Mouse (Mus musculus): ENCODE measurements around the gene Ufl1. TPM values are rescaled to one million over a fixed set of nuclear protein-coding genes. Genes with fewer than 3 reads are reported as not detected.
"Not testable (repeated sequence)": the region's sequence is repeated elsewhere in the genome, so short reads cannot be mapped to it uniquely, and the experiment has no call there.

The Ufl1 gene
- polyA plus RNA-seq, 1 experiment from 2014 or later = 45.3 TPM

DNA sequence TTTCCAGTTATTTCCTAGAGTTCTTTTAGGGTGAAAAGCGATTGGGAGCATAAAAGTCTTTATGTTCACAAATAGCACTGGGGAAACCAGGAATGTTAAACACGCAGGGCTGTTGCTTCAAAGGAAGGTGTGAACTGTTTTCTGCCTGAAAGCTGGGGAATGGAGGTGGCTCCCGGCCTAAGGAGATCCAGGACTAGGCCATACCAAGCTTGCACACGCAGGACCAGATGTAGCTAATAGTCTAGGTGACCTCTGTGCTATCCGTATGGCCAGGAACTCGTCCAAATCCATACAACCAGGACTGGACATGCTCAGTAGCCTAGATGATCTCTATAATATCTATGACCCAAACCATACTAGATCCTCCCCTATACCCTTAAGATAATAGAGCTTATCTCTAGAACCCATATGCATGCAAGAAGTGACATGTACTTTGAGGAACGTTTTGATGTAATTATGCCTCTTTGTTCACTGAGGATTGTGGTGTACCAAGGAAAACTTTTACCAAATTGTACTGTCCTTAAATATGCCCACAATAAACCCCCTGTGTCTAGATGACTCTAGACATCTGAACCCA is 23.7 kb downstream of the Ufl1 start:
- Histone ChIP-seq H3K36me3 (ENCODE audit: control insufficient read depth, insufficient read depth, low read length) (peaks cover 34% of the 10 kb centered on the region), H3K9me3 (ENCODE audit: control insufficient read depth, low read length) (no peaks in the 10 kb centered on the region), H3K27ac (ENCODE audit: low read depth, low read length) (no peak overlapping the region), H3K27me3 (ENCODE audit: control insufficient read depth, insufficient read depth, low read length) (no peaks in the 10 kb centered on the region), H3K9ac (replicated peaks; ENCODE audit: low read depth, low read length) (no peak overlapping the region), H3K4me2 (ENCODE audit: low read depth, low read length) (no peak overlapping the region), H3K4me1 (ENCODE audit: control insufficient read depth, insufficient read depth, low read length) (no peaks in the 10 kb centered on the region), H3K4me3 (ENCODE audit: low read depth, low read length) (no peak overlapping the region)
- no peak for ATAC-seq (ENCODE audit: low read depth)
- WGBS = 94% methylated on average over 7 of the region's 7 CpGs

DNA sequence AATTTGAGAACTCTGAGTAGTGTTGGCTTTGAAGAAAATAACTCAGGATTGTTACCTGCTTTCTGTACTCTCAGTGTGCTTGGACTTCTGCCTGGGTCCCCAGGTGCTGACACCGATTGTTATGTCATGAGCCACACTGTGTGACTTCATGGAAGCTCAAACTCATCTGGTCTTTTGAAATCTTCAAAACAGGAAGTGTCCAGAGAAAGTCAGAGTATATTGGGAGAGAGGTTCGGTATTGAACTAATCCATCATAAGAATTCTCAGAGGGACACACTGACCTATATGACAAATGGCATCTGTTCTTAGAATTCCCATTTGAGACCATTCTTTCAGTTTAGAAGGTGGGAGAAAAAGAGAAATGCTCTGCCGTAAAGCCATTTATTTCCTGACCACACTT is 38.8 kb downstream of the Ufl1 start, which contains the start of gene Fhl5:
Gene Fhl5, minus strand, starts transcription at position 101 of the 400 bp plus-strand sequence.
- Histone ChIP-seq H3K4me1 (ENCODE audit: control insufficient read depth, insufficient read depth, low read length) (no peaks in the 10 kb centered on the region), H3K9me3 (ENCODE audit: control insufficient read depth, low read length) (no peaks in the 10 kb centered on the region), H3K4me3 (ENCODE audit: low read depth, low read length) (no peak within 1 kb of the TSS), H3K27me3 (ENCODE audit: control insufficient read depth, insufficient read depth, low read length) (no peaks in the 10 kb centered on the region), H3K9ac (replicated peaks; ENCODE audit: low read depth, low read length) (no peak within 1 kb of the TSS), H3K4me2 (ENCODE audit: low read depth, low read length) (no peak within 1 kb of the TSS), H3K36me3 (ENCODE audit: control insufficient read depth, insufficient read depth, low read length) (no peaks in the 10 kb centered on the region), H3K27ac (ENCODE audit: low read depth, low read length) (no peak within 1 kb of the TSS)
- WGBS = 94% methylated on average over 3 of the region's 3 CpGs
- ATAC-seq (ENCODE audit: low read depth) = no peak

DNA sequence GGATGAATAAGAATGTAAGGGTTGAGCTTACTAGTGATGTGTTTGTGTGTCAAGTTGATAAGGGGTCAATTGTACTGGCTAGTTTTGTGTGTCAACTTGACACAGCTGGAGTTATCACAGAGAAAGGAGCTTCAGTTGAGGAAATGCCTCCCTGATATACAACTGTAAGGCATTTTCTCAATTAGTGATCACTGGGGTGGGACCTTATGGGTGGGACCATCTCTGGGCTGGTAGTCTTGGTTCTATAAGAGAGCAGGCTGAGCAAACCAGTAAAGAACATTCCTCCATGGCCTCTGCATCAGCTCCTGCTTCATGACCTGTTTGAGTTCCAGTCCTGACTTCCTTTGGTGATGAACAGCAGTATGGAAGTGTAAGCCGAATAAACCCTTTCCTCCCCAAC is 46.0 kb downstream of the Ufl1 start:
- not testable (repeated sequence) for H3K27me3 ChIP-seq (ENCODE audit: control insufficient read depth, insufficient read depth, low read length); H3K4me3 ChIP-seq (ENCODE audit: low read depth, low read length); ATAC-seq (ENCODE audit: low read depth); H3K36me3 ChIP-seq (ENCODE audit: control insufficient read depth, insufficient read depth, low read length); H3K9me3 ChIP-seq (ENCODE audit: control insufficient read depth, low read length); H3K4me1 ChIP-seq (ENCODE audit: control insufficient read depth, insufficient read depth, low read length); H3K27ac ChIP-seq (ENCODE audit: low read depth, low read length); H3K4me2 ChIP-seq (ENCODE audit: low read depth, low read length); H3K9ac ChIP-seq (replicated peaks; ENCODE audit: low read depth, low read length)
- 78% methylated on average over 1 of the region's 1 CpGs for WGBS

DNA sequence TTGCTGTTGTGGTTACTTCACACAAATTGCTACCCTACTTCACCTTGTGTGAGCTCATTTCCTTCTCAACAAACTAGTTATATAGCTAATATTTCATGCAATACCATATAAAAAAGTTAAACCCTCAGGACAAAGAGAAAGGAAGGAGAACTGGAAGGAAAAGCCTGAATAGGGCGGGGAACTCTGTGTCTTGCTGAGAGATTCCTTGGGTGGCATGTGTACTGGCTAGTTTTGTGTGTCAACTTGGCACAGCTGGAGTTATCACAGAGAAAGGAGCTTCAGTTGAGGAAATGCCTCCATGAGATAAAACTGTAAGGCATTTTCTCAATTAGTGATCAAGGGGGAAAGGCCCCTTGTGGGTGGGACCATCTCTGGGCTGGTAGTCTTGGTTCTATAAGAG is 47.9 kb downstream of the Ufl1 start:
- H3K9me3 ChIP-seq (ENCODE audit: control insufficient read depth, low read length); H3K4me3 ChIP-seq (ENCODE audit: low read depth, low read length): not testable (repeated sequence)
- WGBS = 96% methylated on average over 1 of the region's 1 CpGs

DNA sequence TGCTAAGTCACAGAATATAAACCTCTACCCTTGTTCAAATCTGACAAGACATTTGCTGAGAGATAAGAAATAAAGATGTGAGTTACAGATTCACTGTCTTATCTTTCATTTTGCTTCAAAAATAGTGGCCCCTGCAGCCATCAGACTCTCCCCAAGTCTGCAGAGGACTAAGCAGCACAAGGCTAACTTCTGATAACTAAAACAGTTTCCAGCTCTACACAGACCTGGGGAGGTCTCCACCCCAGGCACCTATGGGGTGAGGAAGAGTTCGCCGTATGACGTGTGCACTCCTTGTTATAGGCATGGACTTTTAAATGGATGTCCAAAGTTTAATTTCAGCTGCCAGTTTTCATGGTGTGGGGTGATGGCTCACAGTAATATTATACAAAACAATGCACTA is 49.1 kb downstream of the Ufl1 start:
- ATAC-seq (ENCODE audit: low read depth) = no peak
- Histone ChIP-seq H3K27me3 (ENCODE audit: control insufficient read depth, insufficient read depth, low read length) (no peaks in the 10 kb centered on the region), H3K9ac (replicated peaks; ENCODE audit: low read depth, low read length) (no peak overlapping the region), H3K4me3 (ENCODE audit: low read depth, low read length) (no peak overlapping the region), H3K27ac (ENCODE audit: low read depth, low read length) (no peak overlapping the region), H3K4me2 (ENCODE audit: low read depth, low read length) (no peak overlapping the region), H3K9me3 (ENCODE audit: control insufficient read depth, low read length) (no peaks in the 10 kb centered on the region), H3K4me1 (ENCODE audit: control insufficient read depth, insufficient read depth, low read length) (no peaks in the 10 kb centered on the region), H3K36me3 (ENCODE audit: control insufficient read depth, insufficient read depth, low read length) (no peaks in the 10 kb centered on the region)
- WGBS = 97% methylated on average over 3 of the region's 3 CpGs

More for the DNA sequence above, 47.9 kb downstream of the Ufl1 start:
- not testable (repeated sequence) for H3K36me3 ChIP-seq (ENCODE audit: control insufficient read depth, insufficient read depth, low read length); ATAC-seq (ENCODE audit: low read depth); H3K9ac ChIP-seq (replicated peaks; ENCODE audit: low read depth, low read length); H3K27me3 ChIP-seq (ENCODE audit: control insufficient read depth, insufficient read depth, low read length); H3K4me1 ChIP-seq (ENCODE audit: control insufficient read depth, insufficient read depth, low read length); H3K27ac ChIP-seq (ENCODE audit: low read depth, low read length); H3K4me2 ChIP-seq (ENCODE audit: low read depth, low read length)

DNA sequence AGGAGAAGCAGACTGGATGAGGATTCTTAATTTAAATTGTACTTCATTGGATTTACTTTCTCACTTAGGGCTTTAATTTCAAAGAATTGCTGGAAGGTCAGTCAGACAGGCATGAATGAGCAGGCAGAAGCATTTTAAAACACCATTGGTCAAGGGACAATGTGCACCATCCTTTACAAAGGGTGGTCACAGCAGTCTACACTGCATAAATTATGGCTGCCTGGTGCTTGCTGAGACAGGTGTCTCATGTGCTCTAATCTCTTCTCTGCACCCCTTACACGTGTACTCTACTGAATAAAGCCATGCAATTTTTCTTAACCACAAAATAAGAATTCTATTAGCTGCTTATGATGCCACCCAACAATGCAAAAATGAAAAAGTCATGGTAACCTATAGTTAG is 54.1 kb downstream of the Ufl1 start:
- H3K9me3 ChIP-seq (ENCODE audit: control insufficient read depth, low read length) = no peaks in the 10 kb centered on the region
- no peaks in the 10 kb centered on the region for H3K4me1 ChIP-seq (ENCODE audit: control insufficient read depth, insufficient read depth, low read length)
- WGBS = 6% methylated on average over 1 of the region's 1 CpGs
- no peaks in the 10 kb centered on the region for H3K36me3 ChIP-seq (ENCODE audit: control insufficient read depth, insufficient read depth, low read length)
- no peak overlapping the region for H3K27ac ChIP-seq (ENCODE audit: low read depth, low read length)
- no peak for ATAC-seq (ENCODE audit: low read depth)
- H3K4me2 ChIP-seq (ENCODE audit: low read depth, low read length) = no peak overlapping the region
- H3K4me3 ChIP-seq (ENCODE audit: low read depth, low read length) = no peak overlapping the region
- H3K9ac ChIP-seq (replicated peaks; ENCODE audit: low read depth, low read length) = no peak overlapping the region
- H3K27me3 ChIP-seq (ENCODE audit: control insufficient read depth, insufficient read depth, low read length) = no peaks in the 10 kb centered on the region

DNA sequence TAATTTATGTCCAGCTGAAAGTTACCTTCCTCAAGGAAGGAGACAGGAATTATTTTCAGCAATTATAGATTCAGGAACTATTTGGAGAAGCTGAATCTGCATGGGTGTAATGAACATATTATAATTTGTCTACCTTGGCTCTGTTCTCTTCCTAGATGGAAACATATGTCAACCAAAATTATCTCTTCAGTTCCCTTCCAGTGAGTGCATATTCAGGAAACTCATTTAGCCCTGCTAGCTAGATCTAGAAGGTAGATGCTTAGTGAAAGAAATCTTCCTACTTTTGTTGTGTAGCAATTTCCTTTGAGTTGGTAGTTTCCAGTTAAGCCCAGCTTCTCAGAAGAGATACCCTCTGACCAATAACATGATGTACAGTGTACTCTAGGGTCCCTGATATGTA is 59.7 kb downstream of the Ufl1 start:
- Histone ChIP-seq H3K9me3 (ENCODE audit: control insufficient read depth, low read length) (no peaks in the 10 kb centered on the region), H3K4me1 (ENCODE audit: control insufficient read depth, insufficient read depth, low read length) (no peaks in the 10 kb centered on the region), H3K27ac (ENCODE audit: low read depth, low read length) (no peak overlapping the region), H3K4me2 (ENCODE audit: low read depth, low read length) (no peak overlapping the region), H3K9ac (replicated peaks; ENCODE audit: low read depth, low read length) (no peak overlapping the region), H3K4me3 (ENCODE audit: low read depth, low read length) (no peak overlapping the region), H3K27me3 (ENCODE audit: control insufficient read depth, insufficient read depth, low read length) (no peaks in the 10 kb centered on the region), H3K36me3 (ENCODE audit: control insufficient read depth, insufficient read depth, low read length) (no peaks in the 10 kb centered on the region)
- ATAC-seq (ENCODE audit: low read depth) = no peak

DNA sequence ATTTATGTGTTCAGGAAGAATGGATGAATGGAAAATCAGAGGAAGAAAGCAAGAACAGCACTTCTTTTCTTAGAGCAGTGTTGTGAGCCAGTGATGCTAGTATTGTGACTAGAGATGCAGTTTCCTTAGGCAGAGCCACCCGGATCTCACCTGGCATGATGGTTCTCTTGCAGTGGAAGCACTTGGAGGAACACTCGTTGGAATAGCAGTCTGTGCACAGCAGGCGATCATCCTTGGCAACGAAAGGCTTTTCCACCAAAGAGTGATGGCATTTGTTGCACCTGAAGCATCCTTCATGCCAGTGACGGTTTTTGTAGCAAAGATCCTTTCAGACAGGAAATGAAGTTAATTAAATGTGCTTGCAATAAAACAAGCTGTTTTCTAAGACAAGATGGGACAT is 68.2 kb downstream of the Ufl1 start:
- H3K9me3 ChIP-seq (ENCODE audit: control insufficient read depth, low read length) = no peaks in the 10 kb centered on the region
- H3K4me3 ChIP-seq (ENCODE audit: low read depth, low read length) = no peak overlapping the region
- H3K4me2 ChIP-seq (ENCODE audit: low read depth, low read length) = no peak overlapping the region
- ATAC-seq (ENCODE audit: low read depth) = no peak
- no peak overlapping the region for H3K9ac ChIP-seq (replicated peaks; ENCODE audit: low read depth, low read length)
- H3K27me3 ChIP-seq (ENCODE audit: control insufficient read depth, insufficient read depth, low read length) = no peaks in the 10 kb centered on the region
- WGBS = 46% methylated on average over 5 of the region's 5 CpGs
- no peaks in the 10 kb centered on the region for H3K4me1 ChIP-seq (ENCODE audit: control insufficient read depth, insufficient read depth, low read length)
- H3K27ac ChIP-seq (ENCODE audit: low read depth, low read length) = no peak overlapping the region
- no peaks in the 10 kb centered on the region for H3K36me3 ChIP-seq (ENCODE audit: control insufficient read depth, insufficient read depth, low read length)

DNA sequence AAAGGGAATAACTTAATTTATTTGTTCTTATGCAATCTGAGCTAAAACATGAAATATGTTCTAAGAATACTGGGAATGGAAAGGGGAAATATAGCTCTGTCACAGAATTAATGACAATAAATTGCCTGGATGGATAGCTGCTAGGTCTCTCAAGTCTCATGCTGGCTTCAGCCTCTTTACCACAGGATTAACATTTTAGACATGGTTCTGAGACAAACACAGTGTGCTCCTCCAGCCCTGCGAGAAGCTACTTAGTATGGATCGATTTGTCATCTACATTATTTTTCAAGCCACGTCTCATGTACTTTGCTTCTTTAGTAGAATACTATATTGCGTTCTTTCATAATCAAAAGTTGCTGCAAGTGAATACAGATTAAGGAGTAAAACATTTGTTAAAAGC is 75.5 kb downstream of the Ufl1 start:
- no peaks in the 10 kb centered on the region for H3K9me3 ChIP-seq (ENCODE audit: control insufficient read depth, low read length)
- no peaks in the 10 kb centered on the region for H3K4me1 ChIP-seq (ENCODE audit: control insufficient read depth, insufficient read depth, low read length)
- H3K36me3 ChIP-seq (ENCODE audit: control insufficient read depth, insufficient read depth, low read length) = no peaks in the 10 kb centered on the region
- no peak overlapping the region for H3K4me3 ChIP-seq (ENCODE audit: low read depth, low read length)
- H3K27ac ChIP-seq (ENCODE audit: low read depth, low read length) = no peak overlapping the region
- H3K4me2 ChIP-seq (ENCODE audit: low read depth, low read length) = no peak overlapping the region
- H3K9ac ChIP-seq (replicated peaks; ENCODE audit: low read depth, low read length) = no peak overlapping the region
- ATAC-seq (ENCODE audit: low read depth) = no peak
- WGBS = 82% methylated on average over 4 of the region's 4 CpGs
- H3K27me3 ChIP-seq (ENCODE audit: control insufficient read depth, insufficient read depth, low read length) = no peaks in the 10 kb centered on the region
